Mouse (Mus musculus): ENCODE measurements around the gene Smn1. TPM values are rescaled to one million over a fixed set of nuclear protein-coding genes. Genes with fewer than 3 reads are reported as not detected.

Gene Smn1
- 49.1 TPM for polyA plus RNA-seq (2014; fragmentation: Illumina TruSeq; extraction: RNeasy Lipid Tissue Mini Kit (QIAGEN cat#74804); ENCODE audit: low read depth, low replicate concordance)

GRCm38 (mm10) chr13:100124423-100125257 lies at the start of gene Smn1:
Smn1 (plus strand) TSS chr13:100124852.

GRCm38 (mm10) chr13:100103748-100104254 lies 20.9 kb upstream of the Smn1 start, which contains the start of gene Bdp1:
Bdp1 (minus strand) TSS chr13:100104070.

GRCm38 (mm10) chr13:100107652-100108472 lies 16.8 kb upstream of the Smn1 start, which contains the start of gene Serf1:
Serf1 (plus strand) TSS chr13:100108012.

Other genes with a start within 250 kb of the Smn1 start
- gene Cartpt, start 223.8 kb upstream of the Smn1 start, polyA plus RNA-seq (2014; fragmentation: Illumina TruSeq; extraction: RNeasy Lipid Tissue Mini Kit (QIAGEN cat#74804); ENCODE audit: low read depth, low replicate concordance): not detected
- 22.2 TPM for gene Mccc2, start 109.2 kb upstream of the Smn1 start, polyA plus RNA-seq (2014; fragmentation: Illumina TruSeq; extraction: RNeasy Lipid Tissue Mini Kit (QIAGEN cat#74804); ENCODE audit: low read depth, low replicate concordance)
- gene Bdp1, start 20.8 kb upstream of the Smn1 start, polyA plus RNA-seq (2014; fragmentation: Illumina TruSeq; extraction: RNeasy Lipid Tissue Mini Kit (QIAGEN cat#74804); ENCODE audit: low read depth, low replicate concordance): 18.2 TPM
- gene Serf1, start 16.8 kb upstream of the Smn1 start, polyA plus RNA-seq (2014; fragmentation: Illumina TruSeq; extraction: RNeasy Lipid Tissue Mini Kit (QIAGEN cat#74804); ENCODE audit: low read depth, low replicate concordance): 3,181 TPM
- gene Naip2, start 77.2 kb downstream of the Smn1 start, polyA plus RNA-seq (2014; fragmentation: Illumina TruSeq; extraction: RNeasy Lipid Tissue Mini Kit (QIAGEN cat#74804); ENCODE audit: low read depth, low replicate concordance): 0.41 TPM
- gene Naip5, start 121.5 kb downstream of the Smn1 start, polyA plus RNA-seq (2014; fragmentation: Illumina TruSeq; extraction: RNeasy Lipid Tissue Mini Kit (QIAGEN cat#74804); ENCODE audit: low read depth, low replicate concordance): 0.57 TPM
- gene Naip6, start 192.8 kb downstream of the Smn1 start, polyA plus RNA-seq (2014; fragmentation: Illumina TruSeq; extraction: RNeasy Lipid Tissue Mini Kit (QIAGEN cat#74804); ENCODE audit: low read depth, low replicate concordance): 0.32 TPM